Mouse (Mus musculus): ENCODE data around the gene Slc35a3. TPM values are rescaled to one million over a fixed set of nuclear protein-coding genes. Genes with fewer than 3 reads are reported as not detected.

The Slc35a3 gene
- polyA plus RNA-seq, 1 experiment from 2014 or later: 4.6 TPM

Other genes with a start within 250 kb of the Slc35a3 start
- gene Rtca, start 204.6 kb downstream of the Slc35a3 start, polyA plus RNA-seq (2014; fragmentation: Nextera tagmentation; extraction: Ambion mirVana): 116 and 123 TPM in 2 replicates
- 6.2 and 8.4 TPM in 2 replicates for gene Dbt, start 199.8 kb downstream of the Slc35a3 start, polyA plus RNA-seq (2014; fragmentation: Nextera tagmentation; extraction: Ambion mirVana)
- 0.17 and 0.28 TPM in 2 replicates for gene Lrrc39, start 149.9 kb downstream of the Slc35a3 start, polyA plus RNA-seq (2014; fragmentation: Nextera tagmentation; extraction: Ambion mirVana)
- gene Sass6, start 117.8 kb downstream of the Slc35a3 start, polyA plus RNA-seq (2014; fragmentation: Nextera tagmentation; extraction: Ambion mirVana): 15.0 and 18.2 TPM in 2 replicates
- 14.1 and 19.6 TPM in 2 replicates for gene Trmt13, start 98.2 kb downstream of the Slc35a3 start, polyA plus RNA-seq (2014; fragmentation: Nextera tagmentation; extraction: Ambion mirVana)
- 80.8 and 88.0 TPM in 2 replicates for gene Mfsd14a, start 50.2 kb downstream of the Slc35a3 start, polyA plus RNA-seq (2014; fragmentation: Nextera tagmentation; extraction: Ambion mirVana)
- not detected in 2 replicates for gene Gm43191, start 31.6 kb downstream of the Slc35a3 start, polyA plus RNA-seq (2014; fragmentation: Nextera tagmentation; extraction: Ambion mirVana)
- 10.7 and 11.8 TPM in 2 replicates for gene Agl, start 95.3 kb upstream of the Slc35a3 start, polyA plus RNA-seq (2014; fragmentation: Nextera tagmentation; extraction: Ambion mirVana)
- gene Frrs1, start 146.6 kb upstream of the Slc35a3 start, polyA plus RNA-seq (2014; fragmentation: Nextera tagmentation; extraction: Ambion mirVana): 1.9 and 3.1 TPM in 2 replicates

Data from forebrain, embryonic 14.5 days (tissue).